Mouse (Mus musculus) CH12F3 (cell line): ENCODE measurements at regions not wholly inside any gene's neighbourhood (a gene's known extent, or its start where the extent isn't known, plus 50 kb on each side); places are given as distances from the start of the nearest gene placed in this dataset.

Source experiments
- in situ Hi-C: fragments of 300-500 bp; cut with MboI; formaldehyde crosslinking; loops from 2 replicates; pipeline ENCODE4 v1.14.3; 2020; ENCODE audit warnings: low sequenced_read_pairs

DNA sequence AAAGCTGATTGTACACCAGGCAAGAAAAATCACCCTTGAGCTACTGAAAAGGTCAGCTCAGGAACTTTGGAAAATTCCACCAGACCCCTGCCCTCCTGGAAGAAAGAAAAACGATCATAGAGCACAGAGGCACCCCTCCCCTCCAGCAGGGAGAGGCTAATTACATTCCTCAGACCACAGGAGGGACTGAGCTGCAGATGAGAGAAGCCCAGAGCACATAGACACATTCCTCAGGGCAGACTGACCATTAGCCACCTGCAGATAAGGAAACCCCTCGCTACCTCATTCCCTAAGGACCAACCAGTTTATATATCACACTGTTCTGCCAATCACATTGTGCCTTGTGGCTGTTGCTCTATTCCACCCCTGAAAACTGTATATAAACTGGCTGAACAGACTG lies 230.3 kb downstream of the Parp8 start:
- in situ Hi-C loops = no loop called here

DNA sequence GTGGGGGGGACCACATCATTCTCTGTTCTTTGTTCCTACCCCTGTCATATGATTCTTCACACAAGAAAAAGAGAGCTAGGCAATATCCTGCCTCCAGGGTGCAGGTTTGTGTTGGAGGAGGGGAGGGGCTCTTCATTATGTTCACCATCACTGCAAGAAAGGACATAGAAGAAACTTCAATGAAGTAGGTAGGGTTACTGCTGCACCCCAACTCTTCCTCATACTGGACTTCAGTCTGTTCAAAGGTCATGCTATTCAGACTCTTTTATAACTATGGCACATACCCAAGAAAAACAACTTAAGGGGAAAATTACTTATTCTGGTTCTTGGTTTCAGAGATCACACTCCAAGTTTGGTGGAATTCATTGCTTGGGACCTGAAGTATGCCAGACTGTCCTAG lies 243.7 kb downstream of the Parp8 start:
- in situ Hi-C loops = no loop called here

DNA sequence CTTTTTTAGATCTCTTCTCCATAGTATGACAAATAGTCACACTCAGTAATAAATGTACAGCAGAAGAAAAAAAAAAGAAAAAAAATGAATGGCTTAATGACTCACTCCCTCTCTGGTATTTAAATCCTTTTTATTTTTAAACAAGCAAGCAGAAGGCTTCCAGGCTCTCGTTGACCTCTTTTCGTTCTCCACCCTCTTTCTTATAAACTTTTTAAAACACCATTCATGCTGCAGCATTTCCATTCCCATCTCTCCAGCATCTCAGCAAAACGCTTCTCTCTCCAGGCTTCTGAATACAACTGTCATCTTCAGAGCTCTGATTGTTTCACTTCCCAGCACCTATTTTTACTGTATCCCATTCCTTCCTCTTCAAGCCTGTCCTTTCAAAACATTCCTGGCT lies 259.8 kb downstream of the Parp8 start:
- in situ Hi-C loops = no loop called here

DNA sequence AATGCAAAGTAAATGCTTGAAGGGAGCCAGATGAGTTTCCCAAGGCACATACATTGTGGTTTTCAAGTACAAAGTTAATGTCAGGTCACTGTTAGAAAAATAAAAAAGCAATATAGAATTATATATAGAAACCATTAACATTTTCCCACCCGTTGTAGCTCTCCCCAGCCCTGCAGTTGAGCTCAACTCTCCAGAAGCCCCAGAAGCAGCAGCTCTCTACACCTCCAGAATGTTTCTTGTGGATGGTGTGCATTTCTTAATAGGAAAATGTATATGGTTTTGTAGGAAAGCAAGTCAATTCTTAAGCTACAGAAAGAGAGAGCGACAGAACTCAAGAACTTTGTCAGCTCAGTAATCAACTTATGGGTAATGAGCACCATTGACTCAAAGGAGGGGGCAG lies 265.4 kb downstream of the Parp8 start:
- in situ Hi-C loops = no loop called here

DNA sequence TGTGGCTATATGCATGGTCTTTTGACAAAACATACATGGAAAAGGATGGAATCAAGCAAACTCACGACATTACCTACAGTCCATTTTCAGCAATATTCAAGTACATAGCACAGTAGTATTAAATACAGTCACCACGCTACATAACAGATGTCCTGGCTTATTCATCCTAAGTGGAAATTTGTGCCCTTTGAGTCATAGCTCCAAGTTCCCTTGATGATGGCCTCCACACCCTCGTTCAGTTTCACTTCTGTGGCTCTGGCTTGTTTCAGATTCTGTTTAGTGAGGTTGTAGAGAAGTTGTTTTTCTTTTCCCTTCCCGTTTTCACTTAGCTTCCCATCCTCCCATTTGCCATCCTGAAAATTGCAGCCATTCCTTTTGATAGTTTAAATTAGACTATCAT lies 284.5 kb downstream of the Parp8 start:
- in situ Hi-C loops = no loop called here

DNA sequence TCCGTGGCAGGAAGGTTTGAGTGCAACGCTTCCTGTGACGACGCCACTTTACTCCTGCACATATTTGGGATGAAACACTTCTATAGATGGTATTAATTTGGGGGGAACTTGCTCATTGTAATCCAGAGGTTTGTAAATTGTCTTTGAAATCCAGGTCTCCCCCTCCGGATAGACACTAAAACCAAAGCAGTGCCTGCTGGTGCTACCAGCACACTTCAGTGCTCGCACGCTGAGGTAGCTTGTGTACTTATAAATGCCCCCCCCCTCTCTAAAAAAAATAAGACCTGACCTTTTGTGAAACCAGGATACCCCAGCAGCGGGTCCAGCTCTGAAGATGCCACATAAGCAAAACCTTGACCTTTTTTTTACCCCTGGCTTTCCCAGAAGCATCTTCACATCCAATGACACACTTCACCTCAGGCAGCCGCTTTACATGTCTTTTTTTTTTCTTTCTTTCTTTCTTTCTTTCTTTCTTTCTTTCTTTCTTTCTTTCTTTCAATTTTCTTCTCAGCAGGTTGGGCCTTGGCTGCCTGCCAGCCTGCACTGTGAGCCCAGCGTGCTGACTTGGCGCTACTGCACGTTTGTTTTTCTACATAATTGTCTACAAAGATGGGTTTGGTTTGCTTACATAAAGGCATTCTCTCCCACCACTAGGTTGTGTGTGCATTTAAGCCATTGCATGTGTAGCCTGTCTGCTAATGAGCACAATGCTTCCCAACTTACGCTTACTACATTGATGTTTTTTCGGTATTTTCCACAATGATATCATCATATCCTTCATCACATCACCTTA lies 301.8 kb downstream of the Parp8 start:
- in situ Hi-C loops = loop anchor here (25.0 kb wide), 2 partner anchors 411 to 1736 kb away; partner anchors contain the start of gene Isl1

DNA sequence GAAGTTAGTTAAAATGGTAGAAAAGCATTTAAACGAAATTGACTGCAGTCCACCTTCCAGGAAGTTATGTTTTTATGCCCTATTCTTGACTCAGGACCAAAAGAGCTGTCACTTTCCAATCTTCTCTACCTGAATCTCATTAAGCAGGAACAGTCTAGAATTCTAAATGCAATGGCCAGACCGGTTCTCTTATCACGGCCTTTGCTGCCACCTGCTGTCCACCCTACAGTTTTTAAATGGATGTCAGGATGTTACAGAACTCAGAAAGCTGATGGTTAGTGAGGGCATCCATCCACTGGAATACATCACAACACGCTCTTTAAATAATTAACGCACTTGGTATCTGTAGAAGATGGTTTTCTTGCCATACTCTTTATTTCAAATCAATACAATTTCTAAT lies 310.5 kb downstream of the Parp8 start:
- in situ Hi-C loops = loop anchor here (10.0 to 25.0 kb wide), 3 partner anchors 403 to 1728 kb away; partner anchors contain the start of gene Isl1

DNA sequence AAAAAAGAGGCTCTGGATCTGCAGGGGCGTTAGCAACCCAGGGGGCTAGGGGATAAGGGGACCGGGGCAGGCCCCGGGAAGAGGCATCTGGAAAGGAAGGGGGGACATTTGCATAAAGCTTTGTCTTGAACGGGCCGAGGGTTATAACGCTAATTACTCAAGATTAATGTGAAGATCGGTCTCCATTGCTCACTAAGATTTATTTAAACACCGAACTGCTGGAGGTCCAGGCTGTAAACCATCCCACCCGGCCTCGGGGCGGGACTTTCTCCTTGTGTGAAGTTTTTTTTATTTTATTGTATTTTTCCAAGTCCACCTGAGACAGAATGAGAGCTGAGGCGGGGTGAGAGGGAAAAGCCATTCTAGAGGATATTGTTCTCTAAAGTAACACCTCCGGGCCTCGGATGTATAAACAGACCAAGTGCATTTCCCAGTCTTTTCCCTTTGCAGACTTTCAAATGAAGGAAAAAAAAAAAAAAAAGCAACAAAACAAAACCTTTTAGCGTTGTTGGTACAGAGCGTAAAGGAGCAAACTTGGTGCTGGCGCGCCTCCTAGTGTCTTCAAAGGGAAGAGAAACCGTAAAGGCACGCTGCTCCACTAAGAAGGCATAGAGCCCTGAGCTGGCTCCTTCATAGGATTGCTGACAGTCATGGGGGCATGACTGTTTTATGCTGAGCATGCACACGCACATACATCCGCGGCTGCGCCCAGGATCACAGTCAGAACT lies 313.3 kb downstream of the Parp8 start:
- in situ Hi-C loops = loop anchor here (10.0 to 25.0 kb wide), 3 partner anchors 400 to 1725 kb away; partner anchors contain the start of gene Isl1

DNA sequence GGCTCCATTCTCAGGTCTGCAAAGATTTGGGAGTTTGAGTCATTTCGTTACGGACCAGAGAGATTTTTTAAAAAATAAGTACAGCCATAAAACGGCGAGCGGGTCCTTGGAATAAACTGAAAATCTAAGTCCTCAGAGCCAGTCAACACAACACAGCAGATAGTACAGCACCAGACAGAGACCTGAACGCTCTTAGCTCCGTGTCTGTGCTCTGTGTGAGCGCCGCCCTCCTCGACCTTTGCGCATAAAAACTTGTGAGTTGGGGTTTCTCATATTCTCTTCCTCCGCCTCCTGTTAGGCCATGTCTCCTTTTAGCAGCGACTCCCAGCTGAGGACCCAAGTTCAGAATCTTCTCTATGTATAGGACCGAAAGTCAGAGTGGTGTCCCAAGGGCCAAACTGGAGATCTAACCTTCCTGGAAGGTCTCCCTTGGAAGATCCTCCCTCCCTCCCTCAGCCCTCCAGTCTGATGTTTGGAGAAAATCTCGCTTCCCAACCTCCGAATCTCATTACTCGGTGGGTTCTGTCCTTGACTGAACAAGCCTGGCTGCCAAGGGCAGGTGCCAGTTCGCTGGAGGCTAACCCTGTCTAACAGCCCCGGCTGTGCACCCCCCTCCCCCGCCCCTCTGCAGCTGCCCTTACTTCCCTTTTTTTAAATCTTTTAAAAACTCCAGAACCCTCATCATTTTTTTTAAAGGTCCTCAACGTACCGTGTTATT lies 314.0 kb downstream of the Parp8 start:
- in situ Hi-C loops = loop anchor here (10.0 to 25.0 kb wide), 3 partner anchors 399 to 1724 kb away; partner anchors contain the start of gene Isl1

DNA sequence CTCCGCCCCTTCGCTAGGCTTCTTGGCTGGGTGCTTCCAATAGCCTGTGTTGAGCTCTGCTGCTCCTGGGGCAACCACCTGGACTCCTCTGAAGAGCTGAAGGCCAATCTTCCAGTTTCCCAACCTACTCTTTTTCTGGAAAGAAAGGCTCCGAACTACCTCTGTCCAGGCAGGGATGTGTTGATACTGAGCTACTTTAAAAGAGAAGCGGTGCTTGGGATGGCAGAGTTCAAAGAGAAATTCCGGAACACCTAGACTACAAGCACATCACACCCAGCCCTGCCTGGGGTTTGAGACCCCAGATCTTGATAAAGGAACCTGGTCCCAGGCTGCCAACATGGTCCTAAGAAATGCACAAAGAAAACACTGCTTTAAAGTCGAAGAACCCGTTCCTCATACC lies 315.7 kb downstream of the Parp8 start:
- in situ Hi-C loops = loop anchor here (10.0 to 25.0 kb wide), 3 partner anchors 397 to 1722 kb away; partner anchors contain the start of gene Isl1

DNA sequence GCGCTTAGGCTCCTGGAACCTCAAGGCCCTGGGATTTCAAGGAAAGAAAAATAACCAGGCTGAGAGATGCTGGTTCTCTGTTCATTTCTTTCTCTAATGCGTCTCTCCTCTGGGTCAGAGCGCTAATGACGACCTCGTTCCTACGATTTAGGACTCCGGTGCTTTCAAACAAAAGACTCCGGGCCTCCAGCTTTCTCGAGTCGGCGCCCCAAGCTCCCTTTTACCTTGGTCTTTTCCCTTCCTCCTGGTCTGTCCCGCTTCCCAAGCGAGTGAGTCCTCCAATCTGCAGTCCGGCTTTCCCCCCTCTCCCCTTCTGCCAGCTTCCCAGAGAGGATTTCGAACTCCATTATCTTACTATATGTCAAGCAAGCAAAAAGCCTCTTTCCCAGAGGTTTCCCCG lies 316.5 kb downstream of the Parp8 start:
- in situ Hi-C loops = loop anchor here (25.0 kb wide), 2 partner anchors 397 to 1722 kb away; partner anchors contain the start of gene Isl1

DNA sequence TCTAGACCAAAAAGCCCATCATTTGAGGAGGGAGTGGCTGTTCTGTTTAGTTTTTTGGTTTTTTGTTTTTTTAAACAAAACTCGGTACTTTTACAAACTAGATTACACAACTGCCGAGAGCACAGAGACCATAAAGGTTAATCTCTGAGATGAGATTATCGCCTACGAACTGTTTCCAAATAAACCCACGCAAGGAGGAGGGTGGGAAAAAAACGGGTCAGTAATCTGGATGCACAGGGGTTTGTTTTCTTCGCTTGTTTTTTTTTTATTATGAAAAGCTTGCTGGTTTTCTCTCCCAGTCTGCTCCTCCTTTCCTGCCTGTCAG lies 316.9 kb downstream of the Parp8 start:
- in situ Hi-C loops = loop anchor here (25.0 kb wide), 2 partner anchors 396 to 1721 kb away; partner anchors contain the start of gene Isl1

DNA sequence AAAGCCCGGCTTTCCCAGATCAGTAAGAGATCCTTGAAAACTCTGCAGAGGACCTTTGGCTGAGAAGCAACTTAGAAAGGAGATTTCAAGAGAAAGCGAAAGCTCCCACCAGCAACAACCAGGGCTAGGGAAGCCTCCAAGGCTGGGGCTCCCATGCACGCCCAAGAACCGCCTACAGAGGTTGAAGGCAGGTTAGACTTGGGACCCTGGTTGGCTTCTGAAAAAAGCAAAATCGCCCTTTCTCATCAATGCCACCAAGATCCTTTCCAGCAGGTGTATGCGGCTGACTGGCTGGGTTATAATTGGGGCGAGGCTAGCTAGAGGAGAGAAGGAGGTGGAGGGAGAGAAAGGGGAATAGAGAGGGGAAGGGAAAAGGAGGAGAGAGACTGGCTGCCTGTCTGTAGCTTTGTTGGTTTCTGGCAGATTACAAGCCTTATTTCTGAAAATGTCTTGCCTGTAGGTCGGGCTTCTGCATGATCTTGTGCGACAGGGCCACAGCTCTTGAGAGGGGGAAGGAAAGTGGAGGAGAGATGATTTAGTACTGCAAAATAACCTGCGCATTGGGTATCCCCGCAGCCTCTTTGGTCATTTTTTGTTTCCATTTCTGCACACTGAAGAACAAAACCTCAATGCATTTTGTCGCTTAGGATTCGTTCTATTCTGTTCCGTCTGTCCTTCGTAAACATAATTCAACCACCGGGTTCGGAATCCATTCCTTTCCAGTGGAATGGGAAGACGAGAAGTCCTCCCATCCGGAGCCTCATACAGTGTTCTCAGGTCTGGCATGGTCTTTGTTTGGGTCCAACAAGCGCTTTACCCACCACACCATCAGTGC lies 317.5 kb downstream of the Parp8 start:
- in situ Hi-C loops = loop anchor here (25.0 kb wide), 2 partner anchors 396 to 1721 kb away; partner anchors contain the start of gene Isl1

DNA sequence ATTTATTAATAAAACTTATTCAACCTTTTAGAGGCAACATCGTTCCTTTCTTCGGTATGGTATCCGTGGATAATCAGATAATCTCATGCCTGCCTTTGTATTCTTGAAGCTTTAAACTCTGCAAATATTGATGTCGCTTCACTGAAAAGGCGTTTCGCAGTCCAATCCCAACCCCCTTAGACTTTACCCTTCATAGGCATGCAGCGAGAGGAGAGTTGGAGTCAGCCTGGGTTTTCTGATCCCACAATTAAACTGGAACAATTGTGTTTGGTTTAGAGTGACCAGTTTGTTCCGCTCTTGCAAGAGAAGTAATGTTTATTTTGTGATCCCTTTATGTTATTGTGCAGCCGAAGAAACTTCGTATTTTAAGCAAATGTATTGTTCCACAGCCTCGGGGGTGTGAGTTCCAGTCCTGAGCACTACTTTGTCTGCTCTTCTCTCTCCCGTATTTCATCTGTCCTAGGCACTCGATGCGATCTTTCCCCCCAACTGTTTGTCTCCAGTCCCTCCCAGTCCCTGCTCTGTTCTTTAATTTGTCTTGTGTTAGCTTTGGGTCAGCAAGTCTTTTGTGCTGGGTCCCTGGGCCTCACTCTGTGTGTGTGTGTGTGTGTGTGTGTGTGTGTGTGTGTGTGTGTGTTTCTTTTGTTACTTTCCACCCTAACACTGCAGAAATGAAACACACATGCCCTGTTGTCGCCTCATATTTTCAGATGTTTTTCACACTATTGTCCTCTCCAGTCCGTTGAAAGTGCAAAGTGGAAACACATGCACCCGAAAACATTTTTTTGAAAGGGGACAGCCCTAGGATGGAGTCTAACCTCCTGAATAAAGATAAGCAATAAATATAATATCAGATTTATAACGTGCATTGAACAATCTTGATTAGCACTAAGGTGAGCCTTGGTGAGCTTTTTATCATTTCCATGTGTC lies 318.7 kb downstream of the Parp8 start:
- in situ Hi-C loops = loop anchor here (25.0 kb wide), 2 partner anchors 394 to 1719 kb away; partner anchors contain the start of gene Isl1

DNA sequence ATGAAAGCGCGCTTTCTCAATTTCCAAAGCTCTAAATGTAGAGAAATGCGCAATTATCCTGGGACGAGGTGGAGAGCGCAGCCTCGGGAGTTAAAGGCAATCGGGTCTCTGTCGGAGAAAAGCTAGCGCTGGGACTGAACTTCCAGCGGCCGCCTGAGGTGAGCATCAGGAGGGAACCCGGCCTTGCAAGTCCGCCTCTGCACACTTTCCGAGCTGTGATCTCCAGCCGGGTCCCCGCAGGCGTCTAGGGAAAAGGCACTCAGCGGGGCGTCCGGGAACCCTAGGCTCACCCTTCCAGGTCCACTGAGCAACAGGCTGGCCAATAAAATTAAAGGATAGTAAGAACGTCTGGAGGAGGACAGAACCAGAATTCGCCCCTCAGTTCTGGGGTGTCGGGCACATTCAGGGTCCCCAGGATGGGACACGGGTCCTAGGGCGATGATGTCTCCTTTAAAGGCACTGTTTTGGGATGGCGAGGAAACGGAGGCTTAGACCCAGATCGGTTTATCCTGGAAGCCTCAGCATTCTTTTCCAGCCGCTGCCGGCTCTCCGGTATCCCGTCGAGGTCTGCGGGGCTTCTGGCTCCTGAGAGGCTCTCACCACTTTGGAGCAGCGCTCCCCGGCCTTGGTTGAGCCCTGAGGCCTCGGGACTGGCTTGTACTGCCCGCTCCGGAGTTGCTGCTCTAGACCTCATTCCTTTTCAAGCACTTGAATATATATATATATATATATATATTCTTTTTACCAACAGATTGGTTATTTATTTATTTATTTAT lies 319.5 kb downstream of the Parp8 start:
- in situ Hi-C loops = loop anchor here (25.0 kb wide), 2 partner anchors 393 to 1718 kb away; partner anchors contain the start of gene Isl1

DNA sequence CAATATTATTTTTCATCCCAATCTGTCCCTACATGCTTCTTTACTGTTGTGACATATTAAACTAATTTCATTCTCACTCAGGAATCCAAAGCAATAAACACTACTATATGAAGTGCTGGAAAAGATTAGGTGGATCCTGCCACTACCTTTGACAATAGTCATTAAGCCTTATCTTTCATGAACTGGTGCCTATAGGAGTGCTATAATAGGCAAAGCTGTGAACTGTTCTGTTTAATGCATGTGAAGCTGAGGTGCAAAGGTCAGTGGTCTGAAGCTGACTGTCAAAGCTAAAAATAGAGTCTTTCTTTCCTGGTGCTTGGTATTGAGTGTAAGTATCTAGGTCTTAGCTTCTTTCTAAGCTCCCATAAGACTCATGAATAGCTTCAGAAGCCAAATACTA lies 336.6 kb downstream of the Parp8 start:
- in situ Hi-C loops = no loop called here
